Mouse (Mus musculus) cerebellum, postnatal 25 days (tissue): ENCODE measurements at regions not wholly inside any gene's neighbourhood (a gene's known extent, or its start where the extent isn't known, plus 50 kb on each side); places are given as distances from the start of the nearest gene placed in this dataset.
A peak's percentile ranks its signal among the peaks of the same experiment; 100 is the strongest.

ENCODE experiments used
- DNase-seq, 2 experiments: peaks; one replicate each; pipeline ENCODE4 v3.0.0; 2021; ENCODE audit warnings: mixed read lengths in 2 of 2

DNA sequence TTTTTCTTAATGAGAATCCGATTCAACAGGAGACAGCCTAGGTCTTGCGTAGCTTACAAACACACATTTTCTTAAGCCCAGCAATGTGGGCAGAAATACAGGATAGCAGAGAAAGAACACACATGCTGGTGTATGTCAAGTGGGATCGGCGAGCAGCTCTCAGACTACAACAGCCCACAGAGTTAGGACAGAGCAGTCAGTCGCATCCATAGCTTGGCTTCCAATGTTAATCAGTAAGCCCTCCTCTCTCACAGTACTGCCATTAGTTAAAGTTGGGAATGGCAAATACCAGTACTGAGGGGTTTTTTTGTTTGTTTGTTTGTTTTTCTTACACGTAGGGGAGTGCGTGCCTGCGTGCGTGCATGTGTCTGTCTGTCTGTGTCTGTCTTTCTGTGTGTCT lies 212.0 kb upstream of the Jarid2 start:
- no peak for DNase-seq

DNA sequence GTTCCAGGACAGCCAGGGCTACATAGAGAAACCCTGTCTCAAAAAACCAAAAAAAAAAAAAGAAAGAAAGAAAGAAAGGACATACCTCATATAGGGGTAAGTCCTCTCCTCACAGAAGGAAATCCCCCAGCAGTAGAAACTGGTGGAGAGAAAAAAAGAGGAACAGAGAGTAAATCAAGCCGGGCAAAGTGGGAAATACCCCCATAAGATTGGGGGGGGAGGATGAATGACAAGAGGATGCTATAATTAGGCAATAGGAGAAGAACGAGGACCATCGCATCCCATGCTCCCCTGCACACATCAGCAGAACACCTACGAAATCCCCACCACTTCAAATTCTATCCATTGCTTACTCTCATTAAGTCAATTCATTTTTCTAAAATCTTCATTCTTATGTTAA lies 211.1 kb upstream of the Jarid2 start:
- no peak for DNase-seq

DNA sequence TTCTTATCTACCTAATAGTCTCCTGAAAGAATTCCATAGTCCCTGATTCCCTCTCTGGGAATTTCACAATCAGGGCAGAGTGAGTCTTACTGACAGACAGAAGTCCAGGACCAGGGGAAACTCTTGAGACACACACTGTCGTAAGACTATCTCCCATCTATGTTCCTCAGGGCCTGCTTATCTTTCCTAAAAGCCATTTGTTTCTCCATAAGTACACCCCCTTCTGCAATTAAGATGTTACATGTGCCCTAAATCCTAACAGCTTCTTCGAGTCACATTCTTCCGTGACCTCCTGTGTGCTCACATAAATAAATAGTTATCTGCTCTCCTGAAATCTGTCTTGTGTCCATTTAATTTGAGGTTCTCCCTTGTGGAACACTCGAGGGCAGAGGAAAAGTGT lies 205.8 kb upstream of the Jarid2 start:
- DNase-seq, result no peak

DNA sequence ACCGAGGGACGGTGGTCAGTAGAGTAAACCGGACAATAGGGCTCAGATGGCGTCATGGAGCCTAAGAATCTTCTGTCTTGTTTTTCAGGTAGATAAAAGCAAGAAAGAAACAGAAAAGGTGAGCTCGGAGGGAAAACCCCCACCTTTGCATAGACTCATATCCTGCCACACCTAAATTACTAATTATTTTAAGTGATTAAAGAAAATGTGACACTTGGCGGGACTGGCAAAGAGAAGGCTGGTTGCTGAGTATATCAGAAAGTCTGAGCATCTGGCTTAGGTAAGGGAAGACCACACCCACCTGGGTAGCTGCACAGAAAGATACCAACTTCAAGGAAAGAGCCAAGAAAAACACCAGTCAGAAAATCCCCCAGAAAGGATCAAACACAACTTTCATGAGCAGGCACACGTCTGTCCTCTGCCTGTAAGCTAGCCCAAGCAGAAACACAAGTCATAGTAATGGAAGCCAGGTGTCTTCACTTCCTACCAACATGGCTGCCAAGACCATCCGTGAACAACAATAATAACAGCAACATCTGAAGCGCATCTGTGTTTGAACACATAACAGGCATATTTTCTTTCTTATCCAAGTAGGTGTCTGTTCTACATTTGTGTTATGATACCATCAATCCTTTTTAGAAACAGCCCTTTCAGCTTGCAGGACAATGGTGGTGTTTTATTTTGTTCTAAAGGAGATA lies 198.3 kb upstream of the Jarid2 start:
- no peak for DNase-seq

DNA sequence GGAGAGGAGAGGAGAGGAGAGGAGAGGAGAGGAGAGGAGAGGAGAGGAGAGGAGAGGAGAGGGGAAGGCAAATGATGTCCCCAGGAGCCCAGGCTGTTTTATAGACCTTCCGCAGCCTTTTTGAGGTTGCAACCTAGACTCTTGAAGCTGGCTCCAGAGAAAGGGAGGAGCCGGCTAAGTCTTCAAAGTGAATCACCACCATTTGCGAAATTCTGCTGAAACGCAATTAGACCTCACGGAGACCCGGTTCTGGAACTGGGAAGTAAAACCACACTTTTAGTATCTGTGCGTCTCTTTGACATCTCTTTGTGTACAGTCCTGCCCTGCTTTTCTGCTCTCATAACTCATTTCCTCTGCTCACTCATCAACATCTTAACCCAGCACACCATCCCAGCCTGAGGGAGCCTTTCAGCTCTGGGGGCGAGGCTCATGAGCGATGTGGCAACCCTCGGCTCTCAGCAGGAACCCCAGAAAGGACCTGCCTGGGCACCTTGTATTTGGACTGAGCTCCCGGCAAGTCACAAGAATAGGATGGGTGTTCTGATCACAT lies 196.6 kb upstream of the Jarid2 start:
- DNase-seq, result no peak

DNA sequence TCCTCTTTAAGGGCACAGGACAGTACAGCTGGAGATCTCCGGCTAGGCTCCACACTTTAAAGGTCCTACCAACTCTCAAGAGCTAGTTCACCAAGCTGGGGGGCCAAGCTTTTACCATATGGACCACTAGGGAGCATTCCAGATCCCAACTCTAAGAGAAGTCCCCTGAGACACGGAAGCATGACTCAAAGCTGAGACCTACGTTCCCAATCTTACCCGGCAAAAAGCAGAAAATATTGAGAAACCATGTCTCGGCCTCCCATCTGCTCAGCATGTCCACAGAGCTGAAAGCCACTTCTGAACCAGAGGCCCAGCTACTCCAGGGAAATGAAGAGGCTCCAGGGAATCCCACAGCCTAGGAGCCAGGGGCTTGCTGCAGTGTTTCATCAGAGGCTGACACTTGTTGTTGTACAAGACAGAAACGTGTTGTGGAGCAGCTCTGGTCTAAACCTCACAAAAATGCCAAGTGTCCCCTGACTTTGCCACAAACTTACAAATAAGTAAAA lies 194.6 kb upstream of the Jarid2 start:
- no peak for DNase-seq

DNA sequence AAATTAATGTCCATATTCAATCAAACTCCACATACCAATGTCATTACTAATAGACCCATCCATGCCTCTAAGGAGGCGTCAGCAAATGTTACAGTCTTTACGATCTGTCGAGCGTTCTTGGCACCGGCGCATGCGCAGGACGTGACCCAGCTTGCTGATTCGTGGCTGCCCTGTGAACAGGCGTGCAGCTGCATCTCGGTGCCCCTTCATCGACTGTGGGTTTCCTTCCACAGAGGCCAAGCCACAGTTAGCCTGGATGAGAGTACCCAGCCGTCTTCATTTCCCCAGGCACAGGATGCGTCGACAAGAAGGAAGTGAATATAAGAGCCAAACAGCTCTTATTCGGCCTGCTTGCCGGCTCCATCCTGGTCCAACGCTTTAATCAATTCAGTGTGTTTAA lies 193.8 kb upstream of the Jarid2 start:
- no peak for DNase-seq

DNA sequence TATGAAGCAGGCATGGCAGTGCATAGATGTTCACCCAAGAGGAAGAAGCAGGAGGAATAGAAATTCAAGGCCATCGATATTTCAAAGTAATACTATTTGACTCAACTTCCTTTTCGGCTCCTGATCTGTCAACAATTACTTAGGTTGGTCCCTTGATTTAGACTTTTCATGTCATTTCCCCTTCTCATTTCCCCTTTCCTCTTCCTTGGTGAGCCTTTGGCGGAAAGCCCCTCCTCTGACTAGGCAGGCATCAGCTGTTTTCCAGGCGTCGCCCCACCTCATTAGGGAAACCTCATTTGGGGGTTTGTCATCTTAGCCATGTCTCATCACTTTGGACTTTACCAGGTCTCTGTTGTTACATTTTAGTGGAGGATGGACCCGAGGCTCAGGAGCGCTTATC lies 191.0 kb upstream of the Jarid2 start:
- no peak for DNase-seq

DNA sequence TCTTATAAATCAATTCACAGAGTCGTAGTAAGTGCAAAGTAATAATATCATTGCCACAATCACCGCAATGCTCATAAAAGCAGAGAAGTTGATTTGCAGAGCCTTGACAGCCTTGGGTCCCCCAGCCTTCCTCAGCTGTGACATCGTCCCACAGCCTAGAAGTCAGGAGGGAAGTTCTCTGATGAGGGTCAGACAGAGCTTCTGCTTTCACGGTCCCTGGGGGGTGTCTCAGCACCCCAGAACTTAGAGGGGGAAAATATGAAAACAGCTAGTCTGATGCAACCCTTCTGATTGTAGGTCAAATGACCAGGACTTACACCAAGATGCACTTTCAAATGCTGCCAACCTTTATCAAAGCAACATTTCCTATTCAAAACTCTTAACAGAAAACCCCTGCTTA lies 188.9 kb upstream of the Jarid2 start:
- DNase-seq, result no peak

DNA sequence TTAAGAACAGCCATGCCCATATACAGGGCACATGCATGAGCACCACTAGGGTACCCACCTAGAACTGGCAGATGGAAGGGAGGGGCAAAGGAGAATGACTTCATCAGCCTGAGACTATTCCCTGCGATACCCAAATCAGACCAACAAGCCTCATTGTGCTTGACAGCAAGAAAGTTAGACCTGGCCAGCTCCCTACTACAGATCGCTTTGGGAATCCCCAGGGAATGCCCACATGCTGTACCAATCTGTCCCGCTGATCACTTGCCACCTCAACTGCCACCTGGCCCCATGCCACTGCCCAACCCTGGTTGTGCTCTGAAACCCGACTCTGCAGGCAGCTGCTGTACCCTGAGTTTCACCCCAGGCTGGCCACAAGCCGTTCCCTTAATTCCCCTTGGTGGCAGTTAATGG lies 188.0 kb upstream of the Jarid2 start:
- DNase-seq, result peak; percentile 86 to 88

DNA sequence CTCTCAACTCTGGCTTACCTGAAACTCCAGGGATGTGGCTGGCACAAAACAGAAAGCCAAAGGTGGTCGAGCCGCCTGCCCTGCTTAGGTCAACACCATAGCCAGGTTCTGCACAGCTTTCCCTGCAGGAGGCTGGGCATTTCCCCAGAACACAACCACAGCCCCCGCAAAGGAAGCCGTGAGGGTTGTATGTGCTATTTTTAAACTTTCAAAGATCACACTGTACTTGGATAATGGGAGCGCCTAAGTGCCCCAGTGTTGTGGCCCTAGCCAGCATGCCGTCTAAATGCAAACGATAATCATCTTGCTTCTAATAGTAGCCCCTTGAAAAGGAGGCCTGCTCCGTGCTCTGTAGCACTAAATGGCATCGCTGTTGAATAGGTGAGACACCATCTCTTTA lies 184.5 kb upstream of the Jarid2 start:
- peak; percentile 47 to 49 for DNase-seq

DNA sequence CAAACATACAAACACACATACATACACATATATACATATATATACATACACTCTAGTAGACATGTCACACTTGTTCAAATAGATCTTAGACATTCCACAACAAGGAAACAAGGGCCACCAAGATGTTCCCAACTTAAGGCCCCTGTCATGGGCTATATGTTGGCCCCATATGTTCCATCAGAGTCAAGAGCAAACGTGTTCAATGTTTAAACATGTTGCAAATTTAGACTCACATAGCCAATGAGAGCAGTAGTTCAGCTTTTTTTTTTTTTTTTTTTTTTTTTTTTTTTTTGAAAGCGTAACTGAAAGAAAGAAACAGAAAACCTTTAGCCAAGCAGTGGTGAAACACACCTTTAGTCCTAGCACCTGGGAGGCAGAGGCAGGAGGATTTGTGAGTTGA lies 183.0 kb upstream of the Jarid2 start:
- DNase-seq, result no peak

DNA sequence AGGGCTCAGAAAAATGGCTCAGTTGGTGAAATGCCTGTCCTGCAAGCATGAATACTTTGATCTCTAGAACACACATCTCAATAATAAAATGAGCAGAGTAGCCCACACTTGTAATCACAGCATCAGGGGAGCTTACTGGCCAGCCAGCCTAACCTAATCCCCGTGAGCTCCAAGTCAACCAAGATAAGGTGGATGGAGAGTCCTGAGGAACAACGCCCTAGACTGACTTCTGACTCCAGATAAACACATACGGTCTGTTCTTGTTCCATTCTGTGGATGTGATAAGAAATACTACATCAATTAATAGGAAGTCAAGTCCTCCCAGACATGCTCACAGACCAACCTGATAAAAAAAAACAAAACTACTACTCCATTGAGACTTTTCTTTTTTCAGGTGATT lies 180.4 kb upstream of the Jarid2 start:
- DNase-seq, result no peak

DNA sequence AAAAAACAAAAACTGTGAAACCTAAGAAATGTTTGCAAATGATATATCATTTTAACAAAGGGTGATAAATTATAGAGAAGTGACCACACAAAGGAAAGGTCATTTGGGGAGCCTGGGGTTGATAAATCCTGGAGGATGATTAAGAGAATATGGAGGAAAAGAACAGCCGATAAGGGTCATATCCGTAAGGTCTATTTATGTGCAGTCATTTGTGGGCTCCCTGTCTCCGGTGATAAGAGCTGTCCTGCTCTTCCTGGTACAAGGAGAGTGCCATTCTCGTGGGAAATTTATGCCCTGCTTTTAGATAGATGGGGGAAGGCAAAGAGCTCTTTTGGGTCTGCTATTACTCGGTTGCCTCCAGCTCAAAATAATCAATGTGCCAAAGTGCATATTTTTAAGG lies 175.9 kb upstream of the Jarid2 start:
- DNase-seq, result no peak

DNA sequence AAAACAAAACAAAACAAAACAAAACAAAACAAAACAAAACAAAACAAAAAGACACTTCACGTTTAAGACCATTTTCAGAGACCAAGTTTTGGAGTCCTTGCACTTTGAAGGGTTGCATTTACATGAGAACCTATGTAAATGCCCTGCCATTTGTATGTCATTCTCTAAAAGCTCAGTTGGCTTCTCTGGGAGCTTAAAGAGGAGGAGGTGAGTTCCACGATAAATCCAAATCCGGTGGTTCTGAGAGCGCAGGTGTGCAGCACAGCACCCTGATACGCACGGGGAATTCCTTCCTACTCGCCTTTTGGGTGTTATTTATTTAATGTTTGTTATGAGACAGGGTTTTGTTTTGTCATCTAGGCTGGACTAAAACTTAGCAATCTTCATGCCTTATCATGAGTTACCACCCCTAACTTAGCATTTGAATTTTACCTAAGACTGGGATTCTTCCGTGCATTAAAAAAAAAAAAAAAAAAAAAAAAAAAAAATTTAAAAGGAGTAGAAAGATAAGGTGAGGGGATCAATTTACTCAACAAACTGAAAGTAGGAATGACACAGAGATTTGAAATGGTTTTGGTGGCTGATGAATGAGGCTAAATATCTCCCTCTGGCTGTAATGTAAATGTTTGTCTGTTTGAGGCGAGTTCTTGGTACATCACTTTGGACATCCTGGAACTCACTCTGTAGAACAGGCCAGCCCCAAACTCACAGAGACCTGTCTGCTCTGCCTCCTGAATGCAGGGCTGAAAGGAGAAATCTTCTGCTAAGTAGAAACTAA lies 174.4 kb upstream of the Jarid2 start:
- DNase-seq, result no peak

DNA sequence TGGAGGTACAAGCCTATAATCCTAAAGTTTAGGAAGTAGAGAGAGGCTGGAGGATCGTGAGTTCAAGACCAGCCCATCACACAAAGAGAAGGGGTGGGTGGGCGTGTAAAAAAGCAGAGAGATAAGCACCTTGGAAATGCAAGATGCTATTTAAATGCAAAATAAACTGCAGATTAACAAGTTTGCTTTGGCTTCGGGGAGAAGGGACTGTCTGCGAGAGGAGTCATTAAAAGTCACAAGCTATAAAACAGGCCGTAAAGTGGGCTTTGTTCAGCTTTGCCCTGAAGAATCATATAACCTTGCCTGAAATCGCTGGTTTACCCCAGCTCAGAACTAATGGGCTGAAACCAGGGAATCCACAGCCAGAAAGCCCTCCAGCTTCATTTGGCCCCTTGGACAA lies 173.3 kb upstream of the Jarid2 start:
- DNase-seq, result no peak

DNA sequence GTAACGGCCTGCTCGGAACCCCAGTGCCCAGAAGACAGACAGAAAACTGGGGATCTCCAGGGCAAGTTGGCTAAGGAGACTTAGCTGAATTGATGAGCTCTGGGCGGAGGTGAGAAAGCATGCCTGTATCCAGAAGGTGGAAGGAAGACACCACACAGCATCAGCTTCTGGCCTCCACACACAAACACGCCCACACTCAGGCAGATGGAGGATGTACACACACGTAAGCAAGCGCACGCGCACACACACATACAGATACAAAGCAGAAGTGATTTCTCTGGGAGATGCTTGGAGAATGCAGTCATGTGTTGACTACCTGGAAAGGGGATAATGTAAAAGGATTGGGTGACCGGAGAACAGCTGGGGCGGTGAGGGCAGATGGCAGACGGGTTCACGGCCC lies 171.2 kb upstream of the Jarid2 start:
- DNase-seq, result no peak

DNA sequence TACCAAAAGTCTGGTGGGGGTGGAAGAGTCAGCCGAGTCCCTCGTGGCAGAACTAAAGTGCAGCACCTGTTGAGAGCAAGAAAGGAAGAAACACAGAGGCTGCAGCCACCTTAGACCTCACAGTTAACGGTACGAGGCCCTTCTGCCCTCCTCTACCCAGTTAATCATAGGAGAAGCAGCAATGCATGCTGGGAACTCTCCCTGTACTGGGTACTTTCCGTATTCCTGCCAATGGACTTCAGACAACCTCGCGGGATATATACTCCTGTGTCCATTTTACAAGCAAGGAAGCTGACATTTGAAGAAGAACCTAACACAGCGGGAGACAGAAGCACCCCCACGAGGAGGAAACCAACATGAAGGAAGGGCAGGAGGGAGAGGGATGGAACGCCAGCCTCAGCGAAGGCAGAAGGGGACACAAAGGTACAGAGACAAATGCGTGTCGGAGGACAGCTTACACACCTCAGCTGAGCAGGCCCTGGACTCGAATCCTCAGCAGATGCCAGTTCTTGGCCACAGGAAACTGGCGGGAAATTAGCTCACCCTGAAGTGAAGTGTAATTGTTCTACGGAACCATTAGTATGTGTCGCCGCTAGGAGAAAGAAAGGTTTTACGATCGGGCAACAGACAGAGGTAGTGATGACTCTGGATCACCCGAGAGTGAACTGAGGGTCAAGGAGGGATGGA lies 170.6 kb upstream of the Jarid2 start:
- DNase-seq, result peak; percentile 45 to 49

DNA sequence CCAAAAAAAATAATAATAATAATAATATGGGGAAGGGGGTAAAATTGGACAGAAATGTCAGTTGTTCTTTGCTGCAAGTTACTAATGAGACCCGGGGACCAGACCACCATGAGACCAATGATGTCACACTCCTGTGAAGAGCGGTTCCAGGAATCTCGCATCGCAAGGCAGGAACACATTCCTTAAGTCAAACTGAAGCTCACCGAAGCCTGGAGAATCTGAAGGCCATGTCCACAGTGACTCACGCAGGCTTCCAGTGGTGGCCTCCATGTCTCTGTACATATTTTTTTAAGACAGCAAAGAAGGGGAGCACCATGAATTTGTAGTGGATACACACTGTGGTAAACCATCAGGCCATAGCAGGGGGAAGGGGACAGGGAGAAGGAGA lies 170.1 kb upstream of the Jarid2 start:
- DNase-seq, result no peak

DNA sequence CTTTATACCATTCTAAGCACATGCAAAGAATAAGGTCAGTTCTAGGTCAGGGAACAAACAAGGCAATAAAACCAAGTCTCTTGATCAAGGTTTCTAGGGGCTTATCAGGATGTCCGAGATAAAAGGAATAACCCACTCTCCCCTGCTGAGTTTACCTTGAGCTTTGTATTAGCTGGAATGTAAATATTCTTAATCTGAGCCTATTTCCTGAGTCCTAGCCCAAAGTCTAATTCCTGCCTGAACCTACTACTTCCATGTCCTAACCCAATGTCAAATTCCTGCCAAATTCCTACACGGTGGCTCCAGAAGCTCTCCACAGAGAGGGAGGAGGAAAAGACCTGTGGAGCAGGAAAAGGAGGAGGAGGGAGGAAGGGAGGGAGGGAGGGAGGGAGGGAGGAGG lies 169.6 kb upstream of the Jarid2 start:
- no peak for DNase-seq

DNA sequence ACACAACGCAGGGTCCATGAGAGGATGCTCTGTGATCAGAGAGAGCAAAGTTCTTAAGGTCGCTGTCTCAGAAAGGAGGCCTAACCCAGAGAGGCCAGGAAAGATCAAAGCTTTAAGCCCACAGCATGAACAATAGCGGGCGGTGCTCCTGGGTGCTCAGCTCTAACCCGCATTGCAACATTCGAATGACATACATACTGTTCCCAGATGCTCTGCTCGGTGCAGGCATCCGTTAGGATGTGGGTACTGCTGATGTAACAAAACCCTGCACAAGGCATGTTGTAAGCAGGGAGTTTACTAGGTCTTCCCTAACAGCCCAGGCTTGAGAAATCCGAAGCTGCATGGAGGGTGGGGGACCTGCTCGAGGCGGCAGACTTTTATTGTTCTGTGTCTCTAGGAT lies 164.6 kb upstream of the Jarid2 start:
- no peak for DNase-seq

DNA sequence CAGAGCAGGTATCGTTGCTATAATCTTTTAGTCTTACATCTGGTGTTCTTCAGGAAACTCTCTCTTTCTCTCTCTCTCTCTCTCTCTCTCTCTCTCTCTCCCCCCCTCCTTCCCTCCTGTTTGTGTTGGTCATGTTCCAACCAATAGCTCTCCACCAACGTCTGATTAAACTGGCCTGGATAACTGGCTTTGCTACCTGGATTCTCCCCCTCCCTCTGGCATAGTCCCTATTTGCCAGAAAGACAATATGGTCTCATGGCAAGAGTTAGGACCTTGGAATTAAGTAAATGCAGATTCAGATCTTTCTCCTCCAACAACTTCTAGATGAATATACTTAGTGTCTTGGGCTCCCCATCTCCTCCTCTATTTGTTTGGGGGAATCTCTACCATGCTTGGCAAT lies 161.6 kb upstream of the Jarid2 start:
- peak in 1 of 2 experiments; percentile 32 for DNase-seq

DNA sequence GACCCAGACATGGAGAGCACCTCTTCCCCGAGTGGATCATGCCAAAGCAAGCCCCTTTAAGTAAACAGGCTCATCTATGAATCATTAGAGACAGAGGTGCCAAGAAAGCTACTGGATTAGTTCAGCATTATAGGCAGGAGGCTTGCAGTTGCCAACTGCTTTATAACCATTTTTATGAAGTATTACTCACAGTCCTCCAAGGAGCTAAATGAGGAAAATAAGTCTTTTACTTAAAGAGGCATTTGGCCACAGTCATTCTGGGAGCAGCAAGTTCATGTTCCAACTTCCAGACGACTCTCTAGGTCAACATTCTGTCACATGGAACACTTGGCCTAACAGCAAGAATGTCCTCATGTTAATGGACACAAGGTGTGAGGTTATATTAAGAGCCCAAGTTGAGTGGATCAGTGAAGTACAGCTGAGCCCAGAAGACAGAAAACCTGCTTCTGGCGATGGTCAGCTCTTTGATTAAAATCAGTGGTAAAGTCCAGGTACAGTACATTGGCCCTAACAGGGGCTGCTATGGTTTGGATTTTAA lies 160.0 kb upstream of the Jarid2 start:
- DNase-seq, result no peak
